Mouse (Mus musculus) urinary bladder, postnatal 25 days (tissue): ENCODE measurements around the gene Ptprh.
"Not testable (repeated sequence)": the region's sequence is repeated elsewhere in the genome, so short reads cannot be mapped to it uniquely, and the experiment has no call there.

ENCODE experiments used
- DNase-seq: peaks from one replicate; pipeline ENCODE4 v3.0.0; 2022; ENCODE audit warnings: low spot score

Ptprh gene

GRCm38 (mm10) chr7:4602969-4603368 is 872 bp downstream of the Ptprh start:
- no peak for DNase-seq

- DNase-seq, result not testable (repeated sequence)
Observed at GRCm38 (mm10) chr7:4597046-4597445, 6.8 kb downstream of the Ptprh start.

- DNase-seq, result not testable (repeated sequence)
Observed at GRCm38 (mm10) chr7:4581481-4581880, 22.4 kb downstream of the Ptprh start.

- not testable (repeated sequence) for DNase-seq
Observed at GRCm38 (mm10) chr7:4572361-4572760, 31.5 kb downstream of the Ptprh start.

- no peak for DNase-seq
Observed at GRCm38 (mm10) chr7:4562660-4563059, 41.2 kb downstream of the Ptprh start.

GRCm38 (mm10) chr7:4557167-4557560 is 46.7 kb downstream of the Ptprh start:
- no peak for DNase-seq

- DNase-seq, result peak; percentile 67
Observed at GRCm38 (mm10) chr7:4556256-4557166, 47.3 kb downstream of the Ptprh start.

GRCm38 (mm10) chr7:4547221-4547641 is 56.6 kb downstream of the Ptprh start, which contains the start of gene Syt5:
Gene Syt5 (minus strand): TSS chr7:4547541.
- DNase-seq, result no peak

- no peak for DNase-seq
Observed at GRCm38 (mm10) chr7:4546591-4547131, 57.2 kb downstream of the Ptprh start.

GRCm38 (mm10) chr7:4546050-4546449 is 57.8 kb downstream of the Ptprh start:
- DNase-seq, result no peak

GRCm38 (mm10) chr7:4542013-4542412 is 61.8 kb downstream of the Ptprh start:
- no peak for DNase-seq

- DNase-seq, result no peak
Observed at GRCm38 (mm10) chr7:4541344-4541743, 62.5 kb downstream of the Ptprh start.

GRCm38 (mm10) chr7:4539019-4539418 is 64.8 kb downstream of the Ptprh start:
- DNase-seq, result no peak

- no peak for DNase-seq
Observed at GRCm38 (mm10) chr7:4537181-4537580, 66.7 kb downstream of the Ptprh start.

GRCm38 (mm10) chr7:4536369-4536768 is 67.5 kb downstream of the Ptprh start:
- DNase-seq, result no peak

GRCm38 (mm10) chr7:4532005-4532729 is 71.7 kb downstream of the Ptprh start, which contains the start of gene Dnaaf3:
Gene Dnaaf3 (minus strand): TSS chr7:4532453.
- peak; percentile 54 for DNase-seq

GRCm38 (mm10) chr7:4530166-4530565 is 73.7 kb downstream of the Ptprh start:
- DNase-seq, result not testable (repeated sequence)

- no peak for DNase-seq
Observed at GRCm38 (mm10) chr7:4527302-4527689, 76.5 kb downstream of the Ptprh start.

GRCm38 (mm10) chr7:4526341-4527301 is 77.2 kb downstream of the Ptprh start:
- peak; percentile 58 for DNase-seq

- not testable (repeated sequence) for DNase-seq
Observed at GRCm38 (mm10) chr7:4524212-4524922, 79.5 kb downstream of the Ptprh start, which contains the start of gene Tnni3. Gene Tnni3 (minus strand): TSS chr7:4524229.
